Mouse (Mus musculus) forebrain, embryonic 14.5 days (tissue): ENCODE measurements at regions not wholly inside any gene's neighbourhood (a gene's known extent, or its start where the extent isn't known, plus 50 kb on each side); places are given as distances from the start of the nearest gene placed in this dataset.

Experiments used
- ATAC-seq: fragments of 200-750 bp; cut with Nextera tagmentation; 2 replicates; pipeline ENCODE4 v1.8.0; 2017; ENCODE audit warnings: mild to moderate bottlenecking, moderate library complexity
- DNase-seq: peaks from one replicate; pipeline ENCODE4 v3.0.0-alpha.2; 2015; ENCODE audit warnings: low spot score
- H3K27ac ChIP-seq: fragments of 300-500 bp; sonication (generic); 2 replicates; pipeline ENCODE4 v1.5.1; 2014; ENCODE audit warnings: low read depth, mild to moderate bottlenecking, control low read depth, low read length, moderate library complexity
- H3K27me3 ChIP-seq: fragments of 300-500 bp; sonication (generic); replicated peaks from 2 replicates; pipeline ENCODE4 v1.6.1; 2014; ENCODE audit warnings: low read length, control low read depth, mixed read lengths; ENCODE audit not compliant: control insufficient read depth, insufficient read depth
- H3K36me3 ChIP-seq: fragments of 300-500 bp; sonication (generic); 2 replicates; pipeline ENCODE4 v1.6.1; 2014; ENCODE audit warnings: low read length, control low read depth; ENCODE audit not compliant: control insufficient read depth, insufficient read depth
- H3K4me1 ChIP-seq: fragments of 300-500 bp; sonication (generic); 2 replicates; pipeline ENCODE4 v1.6.1; 2014; ENCODE audit warnings: antibody characterized with exemption, low read length, control low read depth; ENCODE audit not compliant: control insufficient read depth, insufficient read depth
- H3K4me2 ChIP-seq: fragments of 300-500 bp; sonication (generic); 2 replicates; pipeline ENCODE4 v1.6.1; 2014; ENCODE audit warnings: mild to moderate bottlenecking, control low read depth, low read length
- H3K4me3 ChIP-seq: fragments of 300-500 bp; sonication (generic); 2 replicates; pipeline ENCODE4 v1.5.1; 2014; ENCODE audit warnings: low read depth, low read length, control low read depth
- H3K9ac ChIP-seq: fragments of 300-500 bp; sonication (generic); 2 replicates; pipeline ENCODE4 v1.6.1; 2014; ENCODE audit warnings: mild to moderate bottlenecking, low read length, control low read depth, moderate library complexity
- H3K9me3 ChIP-seq: fragments of 300-500 bp; sonication (generic); replicated peaks from 2 replicates; pipeline ENCODE4 v1.6.1; 2016; ENCODE audit warnings: low read length, control low read depth, mixed read lengths; ENCODE audit not compliant: control insufficient read depth
- WGBS: fragments of 180-500 bp; shearing (Covaris S2); extraction: QIAGEN DNeasy Blood & Tissue Kit; methylation state at CpG from one replicate; pipeline ENCODE4 v1.1.7; 2014; 5-methylcytosine and 5-hydroxymethylcytosine counted together

DNA sequence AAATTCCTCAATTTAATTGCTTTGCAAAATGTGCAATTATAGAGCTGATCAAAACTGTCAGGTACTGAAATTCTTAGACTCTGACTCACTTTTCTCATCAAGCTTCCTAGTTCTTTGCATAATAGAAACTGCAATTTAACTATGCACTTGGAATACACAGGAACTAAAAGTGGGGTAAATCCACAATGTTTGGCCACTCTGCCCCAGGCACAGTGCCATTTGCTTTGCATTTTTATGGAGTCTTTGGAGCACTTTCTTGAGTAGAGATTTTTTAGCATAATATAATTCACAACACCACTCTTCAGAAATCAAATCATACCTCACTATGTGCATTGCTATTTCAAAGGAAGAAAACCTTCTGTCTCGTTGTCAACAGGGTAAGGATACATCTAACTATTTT is 414.5 kb upstream of the A730009L09Rik start:
- Histone ChIP-seq H3K4me2 (no peak overlapping the region), H3K4me1 (no peaks in the 10 kb centered on the region), H3K9me3 (no peaks in the 10 kb centered on the region), H3K27me3 (no peaks in the 10 kb centered on the region), H3K4me3 (no peak overlapping the region), H3K27ac (no peak overlapping the region), H3K9ac (no peak overlapping the region), H3K36me3 (no peaks in the 10 kb centered on the region)
- ATAC-seq (no peak), DNase-seq (peak; percentile 5)
- 83% methylated on average over 1 of the region's 1 CpGs for WGBS

- no peaks in the 10 kb centered on the region for H3K27me3 ChIP-seq
- H3K4me3 ChIP-seq = no peak overlapping the region
- H3K9me3 ChIP-seq = no peaks in the 10 kb centered on the region
- no peak overlapping the region for H3K9ac ChIP-seq
- 72% methylated on average over 5 of the region's 5 CpGs for WGBS
- H3K27ac ChIP-seq = no peak overlapping the region
- ATAC-seq (no peak), DNase-seq (no peak)
- H3K36me3 ChIP-seq = no peaks in the 10 kb centered on the region
- no peaks in the 10 kb centered on the region for H3K4me1 ChIP-seq
- H3K4me2 ChIP-seq = no peak overlapping the region
These were observed 403.3 kb upstream of the A730009L09Rik start for GRCm38 (mm10) chr16:84111610-84112009.

DNA sequence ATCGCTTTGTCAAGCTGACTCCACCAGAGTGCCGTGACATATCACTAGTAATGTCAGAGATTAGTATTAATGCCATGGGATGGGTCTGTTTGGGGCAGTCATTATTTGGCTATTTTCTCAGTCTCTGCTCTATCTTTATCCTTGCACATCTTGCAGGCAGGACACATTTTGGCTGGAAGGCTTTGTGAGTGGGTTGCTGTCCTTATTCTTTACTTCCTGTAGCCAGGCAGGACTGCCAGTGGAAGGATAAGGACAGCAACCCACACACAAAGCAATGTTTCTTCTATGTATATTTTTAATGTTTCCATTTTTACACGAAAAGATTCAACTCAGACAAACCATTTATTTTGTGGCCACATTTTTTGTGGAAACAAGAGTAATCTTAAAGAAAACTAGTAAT is 397.4 kb upstream of the A730009L09Rik start:
- Histone ChIP-seq H3K4me3 (no peak overlapping the region), H3K4me2 (no peak overlapping the region), H3K27me3 (no peaks in the 10 kb centered on the region), H3K4me1 (no peaks in the 10 kb centered on the region), H3K27ac (no peak overlapping the region), H3K9ac (no peak overlapping the region), H3K36me3 (no peaks in the 10 kb centered on the region), H3K9me3 (no peaks in the 10 kb centered on the region)
- WGBS = 88% methylated on average over 3 of the region's 3 CpGs
- DNase-seq (no peak), ATAC-seq (no peak)

- Histone ChIP-seq H3K36me3 (no peaks in the 10 kb centered on the region), H3K4me3 (no peak overlapping the region), H3K4me2 (no peak overlapping the region), H3K9me3 (no peaks in the 10 kb centered on the region), H3K27me3 (no peaks in the 10 kb centered on the region), H3K4me1 (no peaks in the 10 kb centered on the region), H3K27ac (no peak overlapping the region), H3K9ac (no peak overlapping the region)
- 62% methylated on average over 4 of the region's 4 CpGs for WGBS
- ATAC-seq = peak; percentile 84
- DNase-seq = peak; percentile 89
These were observed 379.2 kb upstream of the A730009L09Rik start for GRCm38 (mm10) chr16:84135651-84136200.

- Histone ChIP-seq H3K36me3 (no peaks in the 10 kb centered on the region), H3K4me2 (no peak overlapping the region), H3K9me3 (no peaks in the 10 kb centered on the region), H3K27ac (no peak overlapping the region), H3K4me1 (no peaks in the 10 kb centered on the region), H3K27me3 (no peaks in the 10 kb centered on the region), H3K4me3 (no peak overlapping the region), H3K9ac (no peak overlapping the region)
- DNase-seq (no peak), ATAC-seq (no peak)
- 80% methylated on average over 3 of the region's 3 CpGs for WGBS
These were observed 363.0 kb upstream of the A730009L09Rik start for GRCm38 (mm10) chr16:84151872-84152271.

- no peak overlapping the region for H3K4me2 ChIP-seq
- 65% methylated on average over 1 of the region's 1 CpGs for WGBS
- H3K9ac ChIP-seq = no peak overlapping the region
- peak; percentile 43 for DNase-seq
- peak; percentile 29; the same call in 1 of the 2 replicates for ATAC-seq
- H3K27ac ChIP-seq = no peak overlapping the region
- no peak overlapping the region for H3K4me3 ChIP-seq
- H3K9me3 ChIP-seq = no peaks in the 10 kb centered on the region
- H3K27me3 ChIP-seq = no peaks in the 10 kb centered on the region
- H3K36me3 ChIP-seq = no peaks in the 10 kb centered on the region
- H3K4me1 ChIP-seq = no peaks in the 10 kb centered on the region
These were observed 342.8 kb upstream of the A730009L09Rik start for GRCm38 (mm10) chr16:84172080-84172479.
